Mouse (Mus musculus) embryonic stem cell, embryonic (primary cell): Measurements from ENCODE around the gene Mau2.
"Not testable (repeated sequence)": the region's sequence is repeated elsewhere in the genome, so short reads cannot be mapped to it uniquely, and the experiment has no call there.

Experiments used
- CTCF ChIA-PET, 4 experiments: fragments of 300-600 bp in 2 of 4; fragments of 350-600 bp in 2 of 4; sonication (Branson Sonifier 250); formaldehyde crosslinking; loops; one replicate each; lab custom pipeline; 2022; ENCODE audit warnings: inconsistent platforms in 2 of 4; lab: Charles Lee
- POLR2A ChIA-PET, 4 experiments: fragments of 300-600 bp in 2 of 4; fragments of 350-600 bp in 2 of 4; sonication (Branson Sonifier 250); formaldehyde crosslinking; loops; one replicate each; lab custom pipeline; 2022; ENCODE audit warnings: antibody characterized with exemption in 4 of 4, inconsistent platforms in 1 of 4; lab: Charles Lee

Mau2 gene

GRCm38 (mm10) chr8:70001176-70001891 lies 41.2 kb downstream of the Mau2 start:
- POLR2A ChIA-PET: interaction anchor here (0.6 to 12.8 kb wide), 82 partner anchors 9 to 1987 kb away, joined by 3 to 201 read pairs (median 4); partner anchors contain the start of genes Yjefn3 (in 2 of the 4), Cilp2 (in 1 of the 4), Gdf1 (in 1 of the 4) and Lpar2 (in 1 of the 4)
- CTCF ChIA-PET: interaction anchor here (0.5 to 5.5 kb wide), 65 partner anchors 8 to 1598 kb away, joined by 3 to 116 read pairs (median 4); partner anchors contain the start of genes Hapln4 (in 1 of the 4), Ndufa13 (in 1 of the 4), Pbx4 (in 1 of the 4) and Slc25a42 (in 1 of the 4)

DNA sequence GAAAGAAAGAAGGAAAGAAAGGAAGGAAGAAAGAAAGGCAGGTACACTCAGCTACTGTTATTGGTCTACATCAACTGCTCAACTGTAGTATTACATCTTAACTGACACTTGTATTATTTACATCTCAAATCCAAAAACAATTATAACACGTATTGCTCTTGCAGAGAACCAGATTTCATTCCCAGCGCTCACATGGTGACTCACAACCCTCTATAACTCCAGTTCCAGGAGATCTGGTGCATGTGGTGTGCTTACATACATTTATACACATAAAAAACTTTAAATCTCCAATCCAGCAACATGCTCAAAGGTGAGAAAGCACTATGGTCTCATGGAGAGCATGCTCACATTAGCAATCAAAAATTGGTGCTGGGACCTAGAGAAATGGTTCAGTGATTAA lies 42.3 kb downstream of the Mau2 start:
- CTCF ChIA-PET: interaction anchor here in 2 of 4 experiments (1.9 to 5.5 kb wide), 5 partner anchors 12 to 375 kb away, joined by 6 to 116 read pairs (median 10); partner anchors contain the start of gene Zfp868 (in 1 of the 2)
- POLR2A ChIA-PET: interaction anchor here in 2 of 4 experiments (0.5 to 12.8 kb wide), 20 partner anchors 7 to 145 kb away, joined by 3 to 201 read pairs (median 12); partner anchors contain the start of genes Ndufa13 (in 1 of the 2) and Yjefn3 (in 1 of the 2)

DNA sequence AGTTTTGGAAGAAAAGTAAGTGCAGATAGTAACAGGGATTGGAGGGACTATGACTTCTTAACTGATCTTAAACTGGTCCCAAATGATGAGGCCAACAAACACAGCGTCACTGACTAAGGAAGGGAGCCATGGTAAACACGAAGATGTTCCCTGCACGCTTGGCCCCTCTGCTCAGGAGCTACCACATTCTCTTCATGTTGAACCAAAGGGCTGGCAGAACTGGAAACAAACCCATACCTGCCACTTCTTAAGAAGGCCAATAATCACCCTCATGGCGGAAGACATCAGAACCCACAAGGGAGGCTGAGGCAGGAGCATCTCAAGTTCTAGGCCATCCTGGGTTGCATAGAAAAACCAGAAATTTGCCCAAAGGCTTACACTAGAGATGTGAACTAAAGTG lies 43.3 kb downstream of the Mau2 start:
- POLR2A ChIA-PET: interaction anchor here in 3 of 4 experiments (0.6 to 12.8 kb wide), 15 partner anchors 8 to 374 kb away, joined by 3 to 201 read pairs (median 3); partner anchors contain the start of genes Slc25a42 (in 1 of the 3) and Zfp868 (in 1 of the 3)

GRCm38 (mm10) chr8:69998706-69999105 lies 43.8 kb downstream of the Mau2 start:
- ChIA-PET CTCF (interaction anchor here in 1 of 4 experiments (0.6 kb wide), 1 partner anchor 683 kb away, joined by 3 read pairs; no protein-coding TSS in a partner anchor), POLR2A (interaction anchor here in 3 of 4 experiments (0.7 to 12.8 kb wide), 16 partner anchors 13 to 700 kb away, joined by 3 to 201 read pairs (median 4); partner anchors contain the start of genes Jund (in 1 of the 3) and Zfp868 (in 1 of the 3))

More for the DNA sequence above, 43.3 kb downstream of the Mau2 start:
- CTCF ChIA-PET: interaction anchor here in 2 of 4 experiments (0.6 to 5.5 kb wide), 2 partner anchors 79 to 683 kb away, joined by 3 to 116 read pairs; no protein-coding TSS in a partner anchor

DNA sequence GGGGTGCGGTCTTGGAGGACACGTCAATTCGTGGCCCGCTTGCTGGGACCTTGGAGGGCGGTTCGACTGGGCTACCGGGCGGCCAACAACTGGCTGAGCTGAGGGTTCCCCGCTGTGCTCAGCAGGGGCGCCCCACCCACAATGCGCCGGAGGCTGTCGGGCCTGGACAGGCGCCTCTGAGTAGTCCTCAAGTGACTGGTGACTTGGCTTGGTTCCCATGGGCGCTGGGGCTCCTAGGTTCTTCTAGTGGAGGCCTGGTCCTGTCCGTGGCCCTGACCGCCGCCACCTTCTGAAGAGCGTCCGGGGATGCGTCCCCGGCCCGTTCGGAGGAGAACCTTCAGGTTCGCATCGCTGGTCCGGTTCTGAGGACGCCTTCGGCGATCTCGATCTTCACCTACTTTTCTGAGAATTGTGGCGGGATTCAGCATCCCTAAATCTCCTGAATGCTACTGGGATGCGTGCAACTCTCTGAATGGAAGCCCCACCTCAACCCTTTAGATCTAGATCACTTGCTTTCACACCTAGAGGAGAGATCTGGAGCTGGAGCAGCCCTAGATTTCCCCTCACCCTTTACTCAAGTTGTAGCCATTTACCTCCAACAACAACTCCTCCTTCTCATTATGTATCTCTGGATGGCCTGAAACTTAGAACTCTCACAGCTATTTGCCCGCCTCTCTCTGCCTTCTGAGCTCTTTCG lies 45.8 kb downstream of the Mau2 start:
- POLR2A ChIA-PET: interaction anchor here (0.6 to 12.8 kb wide), 70 partner anchors 9 to 663 kb away, joined by 3 to 201 read pairs (median 5); partner anchors contain the start of genes Ndufa13 (in 3 of the 4), Tssk6 (in 3 of the 4), Yjefn3 (in 3 of the 4) and Slc25a42 (in 2 of the 4)
- CTCF ChIA-PET: interaction anchor here in 1 of 4 experiments (0.6 to 2.3 kb wide), 4 partner anchors 11 to 112 kb away, joined by 5 to 13 read pairs (median 6); no protein-coding TSS in a partner anchor

- ChIA-PET POLR2A (interaction anchor here (0.6 to 12.8 kb wide), 64 partner anchors 9 to 664 kb away, joined by 3 to 201 read pairs (median 5); partner anchors contain the start of genes Ndufa13 (in 3 of the 4), Tssk6 (in 3 of the 4), Yjefn3 (in 3 of the 4) and Slc25a42 (in 2 of the 4)), CTCF (interaction anchor here in 1 of 4 experiments (0.6 to 2.3 kb wide), 4 partner anchors 77 to 262 kb away, joined by 3 to 13 read pairs (median 4); no protein-coding TSS in a partner anchor)
These were observed 46.6 kb downstream of the Mau2 start, which contains the start of gene Gatad2a for GRCm38 (mm10) chr8:69995776-69996588. Gene Gatad2a, minus strand, starts transcription at chr8:69996384.

DNA sequence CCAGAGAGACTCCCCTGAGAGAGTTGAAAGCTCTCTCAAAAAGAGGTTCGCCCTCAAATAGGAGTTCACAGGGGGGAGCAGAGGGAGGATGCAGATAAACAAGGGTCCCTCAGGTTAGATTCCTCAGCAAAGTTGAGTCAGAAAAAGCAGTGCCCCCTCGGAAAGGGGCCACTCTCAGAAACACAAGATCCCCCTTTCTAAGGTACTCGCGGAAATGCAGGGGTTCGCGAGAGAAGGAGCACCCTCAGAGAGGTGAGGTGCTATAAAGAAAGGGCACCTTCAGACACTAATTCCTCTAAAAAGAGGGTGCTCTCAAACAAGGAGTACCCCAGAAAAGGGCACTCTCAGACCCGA lies 47.1 kb downstream of the Mau2 start:
- ChIA-PET POLR2A (interaction anchor here in 3 of 4 experiments (0.7 to 12.8 kb wide), 33 partner anchors 9 to 370 kb away, joined by 3 to 201 read pairs (median 9); partner anchors contain the start of genes Zfp868 (in 2 of the 3), Atp13a1 (in 1 of the 3), Ndufa13 (in 1 of the 3) and Rfxank (in 1 of the 3)), CTCF (interaction anchor here in 1 of 4 experiments (0.6 to 2.3 kb wide), 3 partner anchors 76 to 262 kb away, joined by 3 to 13 read pairs (median 3); no protein-coding TSS in a partner anchor)

DNA sequence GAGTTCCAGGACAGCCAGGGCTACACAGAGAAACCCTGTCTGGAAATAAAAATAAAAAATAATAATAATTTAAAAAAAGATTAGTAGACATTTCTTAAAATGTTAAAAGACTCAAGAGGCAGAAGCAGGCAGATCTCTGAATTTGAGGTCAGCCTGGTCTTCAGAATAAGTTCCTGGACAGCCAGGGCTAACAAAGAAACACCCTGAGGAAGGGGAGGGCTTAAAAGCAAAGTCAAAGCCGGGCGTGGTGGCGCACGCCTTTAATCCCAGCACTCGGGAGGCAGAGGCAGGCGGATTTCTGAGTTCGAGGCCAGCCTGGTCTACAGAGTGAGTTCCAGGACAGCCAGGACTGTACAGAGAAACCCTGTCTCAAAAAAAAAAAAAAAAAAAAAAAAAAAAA lies 53.6 kb downstream of the Mau2 start:
- CTCF ChIA-PET: not testable (repeated sequence)
- POLR2A ChIA-PET: interaction anchor here in 2 of 4 experiments (0.6 to 1.4 kb wide), 2 partner anchors 11 to 13 kb away, joined by 4 to 5 read pairs; no protein-coding TSS in a partner anchor

- ChIA-PET CTCF (interaction anchor here in 1 of 4 experiments (1.0 kb wide), 1 partner anchor 13 kb away, joined by 3 read pairs; no protein-coding TSS in a partner anchor), POLR2A (interaction anchor here in 2 of 4 experiments (1.4 to 4.5 kb wide), 3 partner anchors 9 to 15 kb away, joined by 3 to 51 read pairs (median 6); partner anchors contain the start of gene Gatad2a (in 1 of the 2))
These were observed 54.8 kb downstream of the Mau2 start for GRCm38 (mm10) chr8:69987744-69988143.

GRCm38 (mm10) chr8:69984876-69985553 lies 57.5 kb downstream of the Mau2 start:
- CTCF ChIA-PET: interaction anchor here (0.6 to 1.1 kb wide), 6 partner anchors 11 to 94 kb away, joined by 3 to 7 read pairs (median 4); no protein-coding TSS in a partner anchor
- POLR2A ChIA-PET: interaction anchor here (0.5 to 4.5 kb wide), 24 partner anchors 8 to 162 kb away, joined by 3 to 51 read pairs (median 4); partner anchors contain the start of genes Gatad2a (in 2 of the 4) and Pbx4 (in 1 of the 4)

- ChIA-PET CTCF (interaction anchor here (0.6 to 1.4 kb wide), 10 partner anchors 16 to 528 kb away, joined by 3 to 13 read pairs (median 4); no protein-coding TSS in a partner anchor), POLR2A (interaction anchor here (0.6 to 6.9 kb wide), 42 partner anchors 7 to 1629 kb away, joined by 3 to 98 read pairs (median 4); partner anchors contain the start of genes Gatad2a (in 3 of the 4) and Pbx4 (in 1 of the 4))
These were observed 64.1 kb downstream of the Mau2 start for GRCm38 (mm10) chr8:69978456-69978855.

DNA sequence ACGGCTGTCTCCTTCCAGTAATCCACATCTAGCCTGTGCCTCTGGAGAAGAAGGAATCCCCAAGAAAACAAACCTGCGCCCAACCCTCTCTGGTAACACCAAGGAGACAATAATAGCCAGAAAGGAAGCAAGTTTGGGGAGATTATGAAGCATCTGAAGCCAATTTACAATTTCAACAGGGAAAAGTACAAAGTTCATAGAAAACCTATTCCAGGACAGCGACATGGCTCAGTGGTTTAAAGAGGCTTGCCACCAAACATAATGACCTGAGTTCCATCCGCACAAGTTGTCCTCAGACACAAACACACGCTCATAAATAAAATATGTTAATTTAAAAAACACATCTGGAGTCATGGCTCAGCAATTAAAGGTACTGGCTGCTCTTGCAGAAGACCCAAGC lies 67.7 kb downstream of the Mau2 start:
- ChIA-PET POLR2A (interaction anchor here (0.5 to 8.7 kb wide), 49 partner anchors 8 to 865 kb away, joined by 3 to 123 read pairs (median 6); partner anchors contain the start of genes Gatad2a (in 3 of the 4), Arrdc2 (in 1 of the 4), Ndufa13 (in 1 of the 4) and Yjefn3 (in 1 of the 4)), CTCF (interaction anchor here (0.5 to 1.4 kb wide), 5 partner anchors 9 to 56 kb away, joined by 3 to 8 read pairs (median 3); no protein-coding TSS in a partner anchor)

DNA sequence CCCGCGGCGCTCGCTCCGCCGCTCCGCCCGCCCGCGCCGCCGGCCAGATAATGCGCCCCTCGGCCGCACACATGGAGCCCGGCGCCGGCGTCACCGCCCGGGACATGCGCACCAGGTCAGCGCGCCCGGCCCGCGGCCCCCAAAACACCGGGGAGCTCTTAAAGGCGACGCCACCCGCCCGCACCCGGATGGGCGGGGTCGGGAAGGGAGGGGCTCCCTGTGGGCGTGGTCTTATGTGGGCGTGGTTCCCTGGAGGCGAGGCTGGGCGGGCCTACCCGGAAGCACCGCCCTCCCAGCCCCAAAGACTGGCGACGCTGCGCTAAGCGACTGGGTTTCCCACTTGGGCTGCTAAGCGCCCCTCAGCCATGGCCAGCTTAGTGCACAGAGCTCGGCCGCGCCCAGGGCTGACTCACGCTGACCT lies 68.3 kb downstream of the Mau2 start:
- POLR2A ChIA-PET: interaction anchor here (0.5 to 8.7 kb wide), 57 partner anchors 8 to 865 kb away, joined by 3 to 123 read pairs (median 5); partner anchors contain the start of genes Gatad2a (in 3 of the 4), Arrdc2 (in 1 of the 4), Lpar2 (in 1 of the 4) and Ndufa13 (in 1 of the 4)

DNA sequence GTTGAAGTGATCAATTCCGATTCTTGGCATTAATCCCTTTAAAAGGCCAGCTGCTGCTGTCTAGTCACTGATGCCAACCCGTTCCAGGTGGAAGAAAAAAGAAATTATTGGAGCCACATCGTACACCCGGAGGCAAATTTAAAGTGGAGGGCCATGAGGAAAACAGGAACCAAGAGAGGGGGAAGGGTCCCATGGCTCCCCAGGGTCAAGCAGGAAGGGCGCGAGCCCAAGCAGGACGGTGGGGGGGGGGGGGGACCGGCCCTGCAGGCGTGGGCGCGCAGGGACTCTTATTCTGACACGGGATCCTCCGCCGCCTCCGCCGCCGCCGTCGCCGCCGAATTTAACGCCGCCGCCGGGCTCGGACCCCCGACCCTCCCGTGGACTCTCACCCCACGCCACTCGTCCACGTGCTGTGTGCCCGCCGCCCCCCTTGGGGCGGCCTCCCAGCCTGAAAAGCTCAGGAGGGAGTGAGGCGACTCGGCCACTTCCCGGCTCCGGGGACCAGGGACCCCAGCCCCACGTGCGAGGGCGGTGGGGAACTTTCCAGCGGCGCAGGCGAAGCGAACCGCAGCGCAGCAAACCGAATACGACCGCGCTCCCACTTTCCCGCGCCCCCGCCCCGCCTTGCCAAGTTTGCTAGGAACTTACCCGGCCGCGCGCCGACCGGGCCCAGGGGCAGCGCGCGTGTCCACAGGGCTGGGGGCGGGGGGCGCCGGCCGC lies 68.9 kb downstream of the Mau2 start:
- CTCF ChIA-PET: interaction anchor here in 2 of 4 experiments (0.6 to 1.4 kb wide), 7 partner anchors 12 to 842 kb away, joined by 3 to 8 read pairs (median 4); no protein-coding TSS in a partner anchor
- POLR2A ChIA-PET: interaction anchor here in 3 of 4 experiments (0.6 to 8.7 kb wide), 59 partner anchors 6 to 866 kb away, joined by 3 to 123 read pairs (median 5); partner anchors contain the start of genes Gatad2a (in 3 of the 3), Arrdc2 (in 1 of the 3), Lpar2 (in 1 of the 3) and Ndufa13 (in 1 of the 3)

More for the DNA sequence above, 68.3 kb downstream of the Mau2 start:
- CTCF ChIA-PET: interaction anchor here (0.5 to 1.4 kb wide), 9 partner anchors 9 to 843 kb away, joined by 3 to 8 read pairs (median 3); no protein-coding TSS in a partner anchor
